Mouse (Mus musculus) lung, postnatal 14 days (tissue): ENCODE data around the gene Unc93a.
"Not testable (repeated sequence)": the region's sequence is repeated elsewhere in the genome, so short reads cannot be mapped to it uniquely, and the experiment has no call there.

Source experiments
- DNase-seq: peaks from one replicate; pipeline ENCODE4 v3.0.0; 2021

Unc93a gene

DNA sequence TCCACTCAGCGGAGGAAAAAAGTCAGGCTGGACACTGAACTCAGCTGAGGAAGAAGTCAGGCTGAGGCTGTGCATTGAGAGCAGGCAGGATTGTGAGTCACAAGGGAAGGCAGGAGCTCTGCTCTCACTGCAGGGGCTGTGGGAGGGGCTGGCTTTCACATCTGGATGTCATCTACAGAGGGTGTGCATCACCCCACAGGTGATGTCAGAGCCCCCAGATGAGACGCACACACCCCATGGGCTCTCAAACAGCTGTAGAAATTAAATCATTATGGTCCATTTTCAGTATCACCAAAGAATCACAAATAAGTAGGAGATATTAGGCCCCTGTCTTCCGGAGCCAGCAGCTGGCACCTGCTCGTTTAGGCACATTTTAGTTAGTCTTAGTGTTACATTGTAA lies at the start of gene Unc93a:
TSS of gene Unc93a (minus strand) at position 101 of the 400 bp plus-strand sequence.
- DNase-seq = not testable (repeated sequence)

DNA sequence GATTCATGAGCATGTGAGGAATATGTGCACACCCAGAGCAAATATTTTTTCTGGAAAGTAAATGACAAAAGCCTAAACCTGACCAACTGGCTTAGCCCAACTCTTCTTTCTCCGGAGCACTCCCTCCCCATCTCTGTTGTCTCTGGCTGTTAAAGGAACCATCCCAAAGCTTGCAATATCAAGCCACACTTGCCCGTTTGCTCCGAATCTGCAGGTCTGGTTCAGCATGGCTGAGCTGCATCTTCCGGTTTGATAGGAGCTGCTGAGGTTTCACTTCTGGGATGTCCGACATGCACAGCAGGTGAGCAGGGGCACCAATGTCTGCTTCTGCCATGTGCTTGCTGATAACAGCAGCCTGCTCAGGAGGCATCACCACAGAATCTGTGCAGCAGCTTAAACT lies 48.9 kb upstream of the Unc93a start:
- not testable (repeated sequence) for DNase-seq

DNA sequence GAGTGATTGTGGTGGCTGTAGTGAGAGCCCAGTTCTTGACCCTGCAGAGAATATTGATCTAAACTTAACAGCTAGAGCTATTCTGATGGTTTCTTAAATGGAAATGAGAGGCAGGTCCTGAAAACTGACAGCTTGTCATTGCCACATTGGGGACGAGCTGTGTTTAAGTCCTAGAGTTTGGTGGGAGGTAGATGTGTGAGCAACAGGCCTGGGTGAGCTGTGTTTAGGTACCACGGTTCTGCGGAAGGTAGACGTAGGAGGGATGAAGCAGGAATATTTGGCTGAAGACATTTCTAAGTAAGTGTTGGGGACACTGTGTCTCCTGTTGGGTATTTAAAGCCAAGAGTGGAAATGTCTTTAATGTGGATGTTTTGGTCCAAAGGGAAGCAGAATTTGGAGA lies 47.4 kb upstream of the Unc93a start:
- DNase-seq = not testable (repeated sequence)

DNA sequence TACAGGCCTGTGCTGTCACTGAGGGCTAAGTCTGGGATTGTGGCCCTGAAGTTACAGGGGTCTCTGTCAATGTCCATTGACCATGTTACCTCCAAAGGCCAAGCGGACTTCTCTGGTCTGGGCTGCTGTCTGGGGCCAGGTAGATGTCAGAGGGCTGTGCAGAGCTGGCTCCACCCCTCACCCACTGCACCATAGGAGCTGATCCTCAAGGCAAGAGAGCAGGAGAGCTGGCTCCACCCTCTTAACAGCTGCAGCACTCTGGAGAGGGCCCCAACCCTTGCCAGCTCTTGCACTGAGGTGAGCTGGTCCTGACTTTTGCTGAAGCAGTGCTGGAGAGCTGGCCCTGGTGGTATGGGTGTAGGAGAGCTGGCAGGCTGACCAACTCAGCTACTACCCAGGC lies 46.2 kb upstream of the Unc93a start:
- DNase-seq = not testable (repeated sequence)

DNA sequence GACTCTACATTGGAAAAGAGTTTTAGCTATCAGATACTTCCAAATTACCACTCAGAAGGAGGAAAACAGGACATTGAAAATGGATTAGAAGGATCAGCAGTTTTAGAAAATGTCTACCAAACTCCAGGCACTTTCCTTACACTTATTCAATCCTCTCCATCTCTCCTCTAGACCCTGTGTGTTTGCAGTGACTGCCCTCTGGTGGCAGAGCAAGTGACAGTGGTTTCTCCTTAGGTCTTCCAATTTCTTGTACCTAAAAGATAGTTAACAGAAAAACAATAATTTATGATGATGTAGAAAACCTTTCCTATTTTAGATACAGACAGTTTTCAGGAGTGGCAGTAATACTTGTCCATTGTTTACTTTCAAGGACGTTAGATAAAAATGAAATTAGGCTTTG lies 44.0 kb upstream of the Unc93a start:
- not testable (repeated sequence) for DNase-seq

DNA sequence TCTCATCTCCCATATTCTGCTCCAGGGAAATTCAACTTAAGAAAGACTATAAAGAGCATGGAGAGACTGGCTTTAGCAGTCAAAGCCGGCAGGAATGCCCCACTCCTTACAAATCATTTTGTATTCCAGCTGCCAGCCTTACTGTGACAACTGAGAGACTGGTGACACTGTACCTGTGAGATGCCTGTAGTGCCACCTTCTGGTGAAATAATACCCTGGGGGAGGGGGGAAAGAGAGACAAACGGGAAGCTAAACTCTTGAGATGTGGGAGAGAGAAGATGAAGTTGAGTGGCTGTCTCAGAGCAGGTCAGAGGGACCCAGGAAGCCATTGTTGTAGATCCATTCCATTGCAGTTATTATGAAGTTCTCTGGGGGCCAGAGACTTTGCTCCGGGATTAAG lies 42.4 kb upstream of the Unc93a start:
- DNase-seq = not testable (repeated sequence)

DNA sequence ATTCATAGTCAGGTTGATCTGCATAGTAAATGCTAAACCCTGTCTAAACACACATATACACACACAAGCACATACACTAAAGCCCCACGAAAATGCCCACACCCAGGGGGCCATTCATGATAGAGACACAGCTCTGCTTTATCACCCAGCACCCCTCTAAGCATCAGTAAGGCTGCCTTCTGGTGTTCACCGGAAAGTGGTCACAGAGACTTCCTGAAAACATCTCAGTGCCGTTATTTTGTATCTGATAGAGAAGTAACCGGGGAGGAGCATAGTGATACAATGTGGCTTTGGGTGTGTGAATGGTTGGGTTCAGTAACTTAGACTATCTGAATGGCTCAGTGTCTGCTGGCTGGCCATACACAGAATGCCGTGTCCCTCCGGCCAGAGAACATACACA lies 42.0 kb upstream of the Unc93a start:
- DNase-seq = not testable (repeated sequence)

DNA sequence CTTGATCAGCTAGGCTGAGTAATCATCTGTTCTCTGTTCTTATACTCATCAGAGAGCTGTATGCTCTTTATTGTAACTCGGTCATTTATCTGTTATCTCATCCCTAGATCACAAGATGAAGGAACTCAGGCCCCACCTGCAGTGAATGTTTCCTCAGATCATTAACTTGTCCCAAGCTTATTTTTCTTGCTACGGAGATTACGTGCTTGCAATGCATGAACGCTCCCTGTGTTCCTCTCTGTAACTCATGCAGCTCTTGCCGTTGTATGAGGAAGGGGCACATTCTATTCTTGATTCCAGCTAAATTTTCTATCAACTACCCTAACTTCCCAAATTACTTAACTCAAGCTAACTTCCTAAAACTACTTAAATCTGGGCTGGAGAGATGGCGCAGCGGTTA lies 14.5 kb upstream of the Unc93a start:
- not testable (repeated sequence) for DNase-seq

DNA sequence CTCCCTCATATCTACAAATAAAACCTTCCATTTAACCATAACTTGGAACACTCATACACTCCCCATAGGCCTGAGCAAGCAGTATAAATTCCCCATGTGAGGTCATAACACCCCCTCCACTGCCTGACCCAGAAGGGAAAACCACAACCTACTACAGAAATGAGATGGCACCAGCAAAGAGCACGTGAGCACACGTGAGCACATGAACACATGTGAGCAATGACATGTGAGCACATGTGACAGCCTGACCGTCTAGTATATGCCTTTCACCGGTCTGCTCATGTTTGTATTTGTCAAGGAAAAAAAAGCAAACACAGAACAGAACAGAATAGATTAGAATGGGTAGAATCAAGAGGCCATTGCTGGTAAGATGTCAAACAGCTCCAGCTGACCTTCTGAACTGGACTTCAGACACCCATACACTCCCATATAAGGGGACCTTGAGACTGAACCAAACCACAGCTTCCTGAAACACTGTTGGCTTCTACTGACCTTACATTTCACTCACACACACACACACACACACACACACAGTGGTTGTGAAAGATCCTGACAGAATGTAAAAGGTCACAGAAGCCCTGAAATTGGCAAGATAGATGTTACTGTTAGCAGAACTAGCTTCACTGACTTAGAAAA lies 13.1 kb upstream of the Unc93a start:
- DNase-seq = not testable (repeated sequence)

DNA sequence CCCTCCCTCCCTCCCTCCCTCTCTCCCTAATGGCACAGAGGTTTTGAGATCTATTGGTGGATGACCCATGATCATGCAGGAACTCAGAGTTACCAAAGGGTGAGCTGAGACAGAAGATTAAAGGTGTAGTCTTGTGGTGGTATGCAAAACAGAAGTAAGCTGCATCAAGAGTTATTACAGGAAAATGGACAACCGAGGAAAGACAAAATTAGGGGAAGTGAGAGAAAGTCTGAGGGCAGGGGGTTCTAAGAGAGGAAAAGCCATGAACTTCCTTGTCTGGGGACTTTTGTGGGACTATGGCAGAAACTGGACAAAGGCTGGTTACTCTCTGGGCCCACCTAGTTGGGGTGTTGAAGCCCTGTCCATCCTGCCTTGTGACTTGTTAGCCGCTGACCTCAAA lies 11.1 kb upstream of the Unc93a start:
- DNase-seq = not testable (repeated sequence)

DNA sequence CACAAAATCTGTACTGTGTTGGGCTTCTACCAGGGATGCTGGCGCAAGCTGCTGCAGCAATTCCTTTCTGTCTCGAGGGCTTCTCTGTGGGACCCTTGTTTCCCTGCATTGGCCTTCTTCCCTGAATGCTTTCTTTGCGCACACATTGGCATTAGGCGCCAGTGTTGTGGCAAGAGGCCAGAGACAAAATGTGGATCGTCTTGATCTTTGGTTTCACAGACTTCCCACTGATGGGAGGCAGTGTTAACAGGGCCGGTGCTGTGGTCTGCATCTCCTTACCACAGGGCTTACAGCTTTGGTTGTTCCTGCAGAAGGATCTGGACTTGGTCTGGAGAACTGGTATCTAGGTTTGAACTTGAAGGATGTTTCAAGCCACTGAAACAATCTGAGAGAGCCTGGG lies 3.7 kb upstream of the Unc93a start:
- DNase-seq = not testable (repeated sequence)

DNA sequence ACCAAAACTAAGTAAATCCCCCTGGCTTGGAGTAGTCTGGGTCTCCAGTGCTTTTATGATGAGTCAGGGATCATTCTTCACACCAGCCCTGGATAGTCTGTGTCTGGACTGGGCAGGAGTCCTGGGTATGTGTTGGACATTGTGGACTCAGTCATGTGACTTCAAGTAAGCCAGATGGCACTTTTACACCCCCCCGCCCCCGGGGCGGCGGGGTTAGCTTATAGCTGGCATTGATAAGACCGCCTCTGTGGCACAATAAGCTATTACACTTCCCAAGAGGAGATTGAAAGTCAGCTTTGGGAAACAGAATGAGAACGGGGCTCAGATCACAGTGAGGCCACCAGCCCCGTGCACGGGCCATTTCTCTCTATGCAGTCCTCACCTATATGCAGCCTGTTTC lies 742 bp upstream of the Unc93a start:
- not testable (repeated sequence) for DNase-seq

DNA sequence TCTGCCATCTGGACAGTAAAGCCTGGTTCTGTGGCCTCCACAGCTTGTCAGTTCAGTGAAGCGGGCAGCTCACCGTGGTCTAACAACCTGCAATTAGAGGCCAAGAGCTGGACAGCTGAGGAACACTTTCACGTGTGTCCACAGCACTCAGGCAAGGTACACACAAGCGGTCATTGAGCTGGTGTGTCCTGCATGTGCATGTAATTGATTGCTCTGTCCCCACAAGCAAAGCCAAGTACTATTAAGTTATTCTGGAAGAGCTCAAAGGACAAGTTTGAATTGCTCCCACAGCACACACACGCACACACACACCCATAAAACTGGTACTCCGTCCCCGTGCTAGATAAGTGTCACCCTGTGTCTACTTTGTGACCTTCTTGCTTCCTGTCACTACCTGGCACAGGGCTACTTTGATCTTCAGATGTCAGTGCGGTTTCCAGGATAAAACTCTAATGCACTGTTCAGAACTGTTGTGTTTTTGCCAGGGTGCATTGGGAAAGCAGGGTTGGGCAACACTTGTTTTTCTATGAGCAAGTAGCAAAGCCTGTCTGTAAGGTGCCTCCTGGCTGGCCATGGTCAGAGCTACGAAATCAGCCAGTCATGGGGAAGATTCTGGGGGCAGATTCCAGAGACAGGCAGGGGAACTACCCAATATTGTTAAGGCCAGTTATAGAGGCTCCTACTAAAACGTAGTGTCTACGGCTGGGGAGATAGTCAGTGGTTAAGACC lies 1.7 kb downstream of the Unc93a start:
- not testable (repeated sequence) for DNase-seq

DNA sequence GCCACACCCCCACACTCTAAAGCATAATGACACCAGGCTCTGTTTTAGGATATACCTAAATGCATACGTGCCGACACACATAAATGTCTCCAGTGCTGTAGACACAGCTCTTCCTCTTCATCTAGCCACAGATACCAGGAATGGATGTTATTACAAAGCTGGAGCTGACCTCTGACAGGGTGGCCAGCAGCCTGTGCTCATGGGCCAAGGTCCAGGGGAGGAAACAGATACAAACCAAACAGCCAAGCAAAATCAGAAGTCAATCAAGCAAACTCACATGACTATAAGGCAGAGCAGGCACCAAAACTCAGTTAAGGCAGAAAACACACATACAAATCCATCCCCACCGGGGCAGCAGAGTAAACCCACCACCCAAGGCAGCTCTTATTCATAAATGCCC lies 2.3 kb downstream of the Unc93a start:
- not testable (repeated sequence) for DNase-seq

DNA sequence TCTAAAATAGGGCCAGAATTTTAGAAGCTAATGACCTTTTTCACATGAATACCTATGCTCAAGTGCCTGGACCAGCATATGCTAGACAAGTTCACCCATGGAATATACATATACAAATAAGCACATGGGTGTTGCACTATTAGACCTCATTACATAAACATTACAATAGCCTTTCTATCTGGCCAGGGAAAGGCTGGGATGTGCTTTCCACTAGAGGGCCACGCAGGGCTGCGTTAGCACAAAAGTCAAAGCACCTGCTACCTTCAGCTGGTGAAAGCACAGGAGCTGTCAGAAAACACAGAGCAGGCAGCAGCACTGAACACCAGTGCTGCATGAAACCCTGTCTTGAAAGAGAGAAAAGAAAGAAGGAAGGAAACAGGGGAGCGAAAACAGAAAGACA lies 7.4 kb downstream of the Unc93a start:
- DNase-seq = not testable (repeated sequence)

DNA sequence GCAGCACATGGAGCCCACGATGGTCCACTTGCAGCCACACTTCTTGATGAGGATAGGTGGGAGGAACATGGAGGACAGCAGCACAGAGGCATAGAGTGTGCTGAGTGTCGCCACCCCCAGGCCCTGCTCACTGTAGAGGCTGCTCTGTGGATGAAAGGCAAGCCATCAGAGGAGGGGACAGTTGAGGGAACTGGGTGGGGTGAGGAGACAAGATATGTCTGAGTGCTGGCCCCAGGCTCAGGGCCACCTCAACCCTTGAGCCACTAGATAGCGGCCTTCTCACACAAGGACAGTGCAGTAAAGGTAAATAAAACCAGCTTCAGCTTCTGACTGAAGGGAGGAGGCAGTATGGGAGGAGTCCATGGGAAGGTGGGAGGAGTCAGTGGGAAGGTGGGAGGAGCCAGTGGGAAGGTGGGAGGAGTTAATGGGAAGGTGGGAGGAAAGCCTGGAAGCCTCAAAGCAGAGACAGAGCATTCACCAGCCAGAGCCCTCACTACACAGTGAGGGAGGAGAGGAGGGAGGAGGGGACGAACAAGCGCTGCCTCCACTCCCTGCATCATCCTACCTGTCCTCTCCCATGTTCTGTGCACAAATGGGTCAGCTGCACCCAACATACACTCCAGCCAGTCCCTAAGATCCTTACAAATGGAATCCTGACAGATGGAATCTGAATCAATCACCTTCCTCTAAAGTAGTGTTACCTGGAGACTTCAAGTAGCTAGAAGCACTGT lies 8.1 kb downstream of the Unc93a start:
- not testable (repeated sequence) for DNase-seq

DNA sequence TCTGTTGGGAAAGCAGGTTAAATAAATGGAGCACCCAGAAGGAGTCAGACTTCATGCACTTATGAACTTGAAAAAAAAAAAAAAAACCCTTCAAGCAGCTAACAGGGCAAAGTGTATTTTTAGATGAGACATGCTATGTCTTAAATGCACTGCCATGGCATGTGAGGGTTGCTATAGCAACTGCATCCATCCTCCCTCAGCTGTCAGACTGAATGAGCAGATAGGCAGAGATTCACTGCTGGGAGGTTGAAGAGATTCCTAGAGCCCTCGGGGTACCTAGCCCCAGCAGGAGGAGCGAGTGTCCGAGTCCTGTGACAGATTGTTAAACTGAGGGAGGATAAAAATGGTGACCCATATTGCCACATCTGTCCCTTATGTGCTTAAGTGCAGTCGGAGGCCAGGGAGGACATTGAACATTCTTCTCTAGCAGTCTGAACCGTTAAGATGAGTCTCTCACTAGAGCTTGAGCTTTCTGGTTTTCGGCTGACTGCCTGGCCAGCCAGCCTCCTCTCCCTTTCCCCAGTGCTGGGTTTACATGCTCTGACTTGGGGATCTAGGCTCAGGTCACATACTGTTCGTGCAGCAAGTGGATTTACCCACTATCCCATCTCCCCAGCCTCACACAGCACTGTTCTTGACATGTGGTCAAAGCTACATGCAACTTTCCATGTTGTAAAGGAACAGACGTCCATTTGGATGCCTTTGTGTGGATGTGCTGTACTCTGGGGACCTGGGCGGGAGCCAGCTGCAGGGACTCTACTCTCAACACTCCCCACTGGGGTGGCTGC lies 18.9 kb downstream of the Unc93a start:
- not testable (repeated sequence) for DNase-seq

DNA sequence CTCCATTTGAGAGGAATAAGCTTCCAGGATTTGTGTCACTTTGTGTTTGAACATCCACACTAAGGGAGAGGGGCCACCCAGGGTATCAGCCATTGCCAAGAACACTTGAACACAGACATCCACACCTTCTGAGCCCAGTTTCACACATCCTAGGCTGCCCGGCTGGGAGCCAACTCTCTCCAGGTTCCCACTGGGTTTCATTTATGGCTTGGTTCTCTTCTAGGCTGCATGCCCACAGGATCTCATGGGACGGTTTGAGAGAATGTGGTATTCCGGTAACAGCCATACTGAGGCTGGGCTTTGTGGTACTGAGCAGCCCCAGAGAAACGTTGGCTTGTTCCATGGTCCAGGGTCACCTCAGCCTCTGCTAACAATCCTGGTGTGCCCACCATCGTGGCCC lies 25.0 kb downstream of the Unc93a start:
- DNase-seq = not testable (repeated sequence)

DNA sequence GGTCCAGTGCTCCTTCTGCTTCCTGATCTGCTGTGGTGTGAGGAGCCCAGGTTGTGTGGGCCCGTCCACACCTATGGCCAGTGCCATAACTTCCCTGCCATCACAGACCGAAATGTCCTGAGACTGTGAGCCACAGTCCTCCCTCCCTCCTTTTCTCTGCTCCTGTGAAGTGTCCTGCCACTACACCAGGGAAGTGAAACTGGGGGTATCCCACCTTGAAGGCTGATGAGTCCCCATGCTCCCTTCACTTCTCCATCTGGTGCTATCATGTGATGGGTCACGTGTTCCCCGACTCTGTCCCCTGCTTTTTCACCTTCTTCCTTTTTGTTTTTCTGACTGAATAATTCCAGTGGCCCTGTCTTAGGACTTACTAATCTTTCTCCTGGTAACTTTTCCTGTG lies 38.6 kb downstream of the Unc93a start:
- DNase-seq = not testable (repeated sequence)

DNA sequence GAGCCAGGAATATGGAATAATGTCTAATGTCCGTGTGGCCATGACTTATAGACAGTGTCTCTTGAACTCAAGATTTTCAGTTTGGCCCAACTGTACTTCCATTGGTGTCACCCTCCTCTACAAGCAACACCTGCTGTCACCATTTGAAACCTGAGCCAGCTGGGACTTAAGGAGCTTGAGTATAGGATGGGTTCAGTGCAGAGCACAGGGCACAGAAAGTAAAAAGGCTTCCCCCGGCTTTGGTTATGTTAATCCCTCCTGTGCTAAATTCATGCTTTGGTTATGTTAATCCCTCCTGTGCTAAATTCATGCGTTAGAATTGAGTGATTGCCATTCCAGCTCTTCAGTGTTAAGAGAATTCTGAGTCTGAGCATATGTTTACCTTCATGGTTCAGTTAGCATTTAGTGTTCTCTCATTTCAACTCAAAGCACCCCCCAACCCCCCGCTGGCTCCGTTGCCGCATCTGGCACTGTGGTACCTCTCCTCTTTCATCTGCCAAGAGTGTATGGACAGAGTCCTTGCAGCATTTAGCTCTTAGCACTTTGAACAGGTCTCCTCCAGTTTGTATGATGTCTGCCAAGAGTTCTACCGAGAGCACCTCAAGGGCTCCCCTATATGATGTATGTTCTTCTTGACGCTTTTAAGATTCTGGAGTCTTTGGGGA lies 39.4 kb downstream of the Unc93a start:
- DNase-seq = not testable (repeated sequence)

DNA sequence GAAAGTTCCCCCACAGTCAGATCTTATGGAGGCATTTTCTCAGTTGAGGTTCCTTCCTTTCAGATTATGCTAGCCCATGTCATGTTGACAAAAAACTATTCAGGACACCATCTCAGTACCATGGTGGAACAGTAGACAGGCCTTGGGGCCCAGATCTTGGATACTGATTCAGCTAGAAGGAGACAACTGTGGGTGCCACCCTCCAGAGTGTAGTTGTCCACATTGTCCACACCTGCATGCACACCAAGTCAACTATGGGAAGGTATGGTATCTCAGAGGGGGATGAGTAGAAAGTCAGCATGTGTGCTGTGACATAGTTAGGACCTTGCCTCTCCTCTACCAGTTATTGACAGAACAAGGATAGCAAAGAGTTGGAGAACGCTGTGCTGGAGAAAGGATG lies 40.1 kb downstream of the Unc93a start:
- not testable (repeated sequence) for DNase-seq

DNA sequence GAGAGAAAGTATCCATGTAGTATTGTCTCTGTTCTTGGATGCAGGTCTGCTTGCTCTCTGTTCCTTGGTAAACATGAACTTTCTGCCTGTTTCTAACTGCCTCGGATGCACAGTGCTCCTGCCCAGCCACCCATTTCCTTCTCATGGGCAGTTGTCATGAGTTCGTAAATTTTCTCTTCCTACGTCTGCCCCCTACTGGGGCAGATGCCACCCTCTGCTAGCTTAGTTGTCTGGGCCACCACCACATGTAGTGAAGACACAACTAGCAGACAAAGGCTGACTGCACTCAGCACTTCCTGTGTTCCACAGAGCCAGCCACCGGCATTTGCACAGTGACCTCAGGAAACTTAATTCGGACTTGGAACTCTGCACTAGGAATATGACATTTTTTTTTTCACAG lies 62.4 kb downstream of the Unc93a start:
- DNase-seq = not testable (repeated sequence)
